Mouse (Mus musculus): ENCODE data around the gene E2f8. TPM values are rescaled to one million over a fixed set of nuclear protein-coding genes. Genes with fewer than 3 reads are reported as not detected.

E2f8 gene
- total RNA-seq, 2 experiments from 2014 or later: 0.18 TPM; not detected in 1

DNA sequence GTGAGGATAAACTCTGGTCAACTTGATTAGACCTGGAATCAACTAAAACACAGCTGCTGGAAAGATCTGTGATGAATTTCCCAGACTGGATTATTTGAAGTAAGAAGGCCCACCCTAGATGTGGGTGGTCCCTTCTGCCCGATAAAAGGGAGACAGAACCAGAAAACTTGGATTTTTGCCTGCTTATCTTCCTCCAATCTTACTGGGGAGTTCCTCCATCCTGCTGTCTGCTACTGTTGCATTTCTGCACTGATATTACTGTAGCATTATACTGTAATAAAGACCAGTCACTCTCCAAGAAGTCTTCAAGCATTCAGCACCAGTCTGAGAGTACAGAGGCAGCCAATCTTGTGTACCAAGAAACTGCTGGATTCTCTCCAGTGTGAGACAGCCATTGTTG lies 23.1 kb downstream of the E2f8 start:
- DNase-seq (ENCODE audit: low spot score in 2 of 2): no peak

DNA sequence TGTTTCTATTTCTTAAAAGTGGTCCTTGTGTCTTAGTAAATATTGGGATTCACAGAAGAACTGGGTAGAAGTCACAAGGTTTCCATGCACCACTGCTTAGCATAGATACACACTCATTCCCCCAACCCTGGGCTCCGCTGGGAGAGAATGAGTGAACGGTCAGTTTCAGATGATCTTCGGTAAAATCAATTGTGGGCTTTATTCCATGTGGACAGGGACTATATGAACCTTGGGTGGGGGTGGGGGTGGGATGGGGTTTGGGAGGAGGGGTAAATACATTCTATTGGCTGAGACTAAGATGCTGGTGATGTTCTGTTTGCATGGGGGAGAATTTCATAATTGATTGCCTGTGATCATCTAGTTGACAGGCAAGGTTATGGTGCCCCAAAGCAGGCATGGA lies 25.9 kb downstream of the E2f8 start:
- DNase-seq (ENCODE audit: low spot score in 2 of 2): no peak

DNA sequence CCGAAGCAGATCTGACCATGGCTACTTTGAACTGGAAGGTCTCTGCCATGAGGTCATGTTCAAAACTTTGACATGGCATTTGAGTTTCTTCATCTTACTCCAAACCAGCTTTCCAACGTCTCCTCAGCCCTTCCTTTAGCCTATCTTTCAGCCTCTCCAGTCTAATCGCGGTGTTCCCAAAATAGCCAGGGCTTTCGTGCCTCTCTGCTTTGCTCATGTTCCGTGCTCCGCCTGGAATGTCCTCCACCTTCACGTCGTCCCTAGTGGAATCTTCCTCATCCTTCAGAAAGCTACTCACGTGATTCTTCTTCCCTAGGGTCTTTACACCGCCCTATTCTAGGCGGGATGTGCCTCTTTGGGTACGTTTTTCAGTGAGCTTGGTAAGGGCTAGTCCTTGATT lies 27.9 kb downstream of the E2f8 start:
- no peak for DNase-seq (ENCODE audit: low spot score in 2 of 2)

DNA sequence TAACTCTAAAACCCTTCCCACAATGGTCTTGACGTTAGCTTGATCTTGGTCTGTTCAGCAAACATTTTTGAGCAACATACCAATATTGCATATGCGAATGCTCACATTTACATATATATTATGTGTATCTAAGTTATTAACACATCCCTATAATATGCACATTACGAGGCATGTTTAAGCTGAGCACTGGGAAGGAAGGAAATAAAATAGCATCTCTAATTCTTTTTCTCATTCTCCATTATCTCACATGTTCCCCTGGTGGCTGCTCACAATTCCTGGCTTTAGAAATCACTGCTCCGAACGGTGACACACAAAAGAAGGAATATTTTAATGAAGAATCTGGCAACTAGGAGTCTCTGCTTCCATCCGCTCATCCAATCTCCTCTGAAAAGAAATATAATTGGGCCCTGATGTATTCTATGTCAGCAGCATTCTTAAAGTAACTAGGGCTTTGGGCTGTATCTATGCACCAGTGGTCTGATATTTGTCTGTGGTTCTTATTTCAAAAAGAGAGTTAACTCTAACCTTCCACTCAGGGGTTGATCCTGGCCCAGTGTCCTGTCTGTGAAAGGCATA lies 29.8 kb downstream of the E2f8 start:
- no peak for DNase-seq (ENCODE audit: low spot score in 2 of 2)

DNA sequence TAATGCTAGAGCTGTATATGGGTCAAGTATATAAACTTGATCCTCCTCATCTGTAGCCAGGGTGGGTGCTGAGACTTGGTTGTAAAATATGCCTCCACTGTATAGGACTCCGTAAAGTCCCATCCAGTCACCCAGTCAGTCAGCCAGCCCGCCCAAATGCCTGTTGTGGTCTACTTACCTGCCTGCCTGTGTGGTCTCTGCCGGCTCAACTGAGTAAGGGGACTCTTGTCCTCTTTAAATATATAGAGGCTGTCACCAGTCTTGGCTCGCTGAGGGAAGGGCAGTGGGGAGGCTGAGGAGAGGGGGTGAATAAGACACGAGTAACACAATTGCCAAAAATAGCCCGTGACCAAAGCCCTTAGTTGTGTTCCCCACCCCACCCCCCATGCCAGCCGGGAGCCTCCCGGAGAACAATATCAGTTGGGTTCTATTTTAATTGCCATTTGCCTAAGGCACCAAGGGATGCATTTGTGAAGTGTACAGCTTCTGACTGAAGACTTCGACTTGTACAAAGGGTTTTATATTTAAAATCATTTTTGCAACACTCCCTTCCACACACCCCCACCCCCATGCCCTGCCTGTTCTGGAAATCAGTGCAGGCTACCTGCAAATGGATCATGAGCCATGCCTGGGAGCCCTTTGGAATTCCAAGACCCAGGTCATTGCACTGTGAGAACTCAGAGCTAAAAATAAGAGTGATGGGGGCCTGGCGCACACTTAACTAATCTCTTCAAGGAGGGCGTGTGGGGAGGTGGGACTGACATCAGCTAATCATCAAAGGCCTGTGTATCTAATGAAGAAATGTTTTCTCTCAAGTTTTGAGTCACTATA lies 33.4 kb downstream of the E2f8 start, which contains the start of gene Csrp3:
Gene Csrp3, minus strand, starts transcription at position 214 of the 831 bp plus-strand sequence.
- DNase-seq (ENCODE audit: low spot score in 2 of 2): no peak

DNA sequence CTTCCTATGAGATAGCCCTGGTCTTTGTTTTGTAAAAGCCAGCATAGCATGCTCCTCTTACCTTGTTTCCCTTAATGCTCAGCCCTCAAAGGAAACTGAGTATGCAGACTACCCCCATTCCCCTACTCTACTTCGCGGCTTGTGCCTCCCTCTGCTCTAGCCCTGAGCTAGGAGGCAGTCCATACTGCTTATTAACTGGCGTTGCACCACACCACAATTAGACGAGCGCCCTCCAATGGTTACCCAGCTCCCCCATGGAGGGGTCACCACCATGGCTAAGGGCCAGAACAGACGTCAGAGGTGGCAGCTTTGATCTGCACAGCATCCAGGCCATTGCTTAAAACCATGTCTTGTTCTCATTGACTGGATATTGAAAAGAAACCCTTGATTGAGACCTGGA lies 34.6 kb downstream of the E2f8 start:
- DNase-seq (ENCODE audit: low spot score in 2 of 2): no peak

DNA sequence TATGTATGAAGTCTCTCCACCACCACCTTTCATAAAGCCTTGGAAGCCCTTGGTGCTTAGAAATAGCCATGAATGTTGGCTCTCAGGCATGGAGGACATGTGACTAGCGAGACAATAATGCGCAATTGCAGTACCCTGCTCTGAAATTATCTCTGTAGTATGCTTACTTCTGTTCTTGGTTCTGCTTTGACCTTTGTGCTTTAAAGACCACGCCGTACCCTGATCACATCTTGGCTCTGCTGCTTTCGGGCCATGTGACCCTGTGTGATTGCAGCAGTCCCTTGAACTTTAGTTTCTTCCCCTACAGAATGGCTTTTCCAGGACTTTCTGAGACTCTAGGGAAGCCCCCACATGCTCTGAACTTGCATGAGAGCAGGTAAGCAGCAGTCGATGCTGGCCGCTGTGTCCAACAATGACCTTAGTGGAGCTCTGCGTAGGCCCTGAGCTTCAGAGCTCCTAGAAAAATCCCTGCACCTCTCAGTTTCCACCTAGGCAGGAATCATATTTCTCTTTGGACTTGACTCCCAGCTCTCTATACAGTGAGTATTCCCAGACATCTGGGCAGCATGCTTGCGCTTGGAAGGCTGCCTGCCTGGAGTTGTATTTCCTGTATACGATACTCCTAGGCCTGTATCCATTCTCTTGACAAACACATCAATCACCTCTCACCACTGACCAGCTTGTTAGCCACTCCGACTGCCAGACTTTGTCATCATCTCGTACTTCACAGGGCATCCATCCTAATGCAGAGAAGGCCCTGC lies 36.0 kb downstream of the E2f8 start:
- DNase-seq (ENCODE audit: low spot score in 2 of 2): no peak

DNA sequence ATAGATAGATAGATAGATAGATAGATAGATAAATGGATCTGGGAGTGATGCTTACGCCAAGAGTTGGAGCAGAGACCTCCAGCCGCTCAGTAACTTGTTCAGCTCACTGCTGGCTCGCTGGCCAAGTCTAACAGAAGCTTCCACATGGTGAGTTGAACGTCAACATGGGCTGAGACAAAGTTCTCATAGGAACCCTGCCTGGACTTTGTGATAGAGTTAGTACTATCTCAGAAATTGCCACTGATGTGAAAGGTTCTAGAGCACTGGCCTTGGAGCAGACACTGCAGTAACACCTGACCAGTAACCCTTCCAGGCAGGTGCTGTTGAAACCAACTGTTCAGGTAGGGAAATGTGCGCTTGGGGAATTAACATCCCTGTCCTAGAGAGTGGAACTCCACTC lies 37.9 kb downstream of the E2f8 start:
- no peak for DNase-seq (ENCODE audit: low spot score in 2 of 2)

DNA sequence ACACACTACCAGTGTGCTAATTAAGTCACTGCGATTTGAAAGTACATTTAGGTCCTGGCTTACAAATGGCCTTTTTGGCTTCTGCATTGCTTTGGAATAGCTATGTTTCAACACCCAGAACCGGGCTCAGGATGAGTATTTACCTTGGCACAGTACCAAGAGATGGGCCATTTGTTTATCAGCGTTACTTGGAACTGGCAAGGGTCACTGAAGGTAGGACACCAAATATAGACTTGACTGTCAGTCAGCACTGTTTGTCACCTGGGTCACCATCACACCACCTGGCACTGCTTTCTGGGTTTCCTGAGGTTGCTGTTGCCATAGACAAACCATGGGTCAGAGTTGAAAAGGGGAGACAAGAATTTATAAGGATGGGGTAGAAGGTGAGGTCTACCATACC lies 39.0 kb downstream of the E2f8 start:
- DNase-seq (ENCODE audit: low spot score in 2 of 2): no peak

DNA sequence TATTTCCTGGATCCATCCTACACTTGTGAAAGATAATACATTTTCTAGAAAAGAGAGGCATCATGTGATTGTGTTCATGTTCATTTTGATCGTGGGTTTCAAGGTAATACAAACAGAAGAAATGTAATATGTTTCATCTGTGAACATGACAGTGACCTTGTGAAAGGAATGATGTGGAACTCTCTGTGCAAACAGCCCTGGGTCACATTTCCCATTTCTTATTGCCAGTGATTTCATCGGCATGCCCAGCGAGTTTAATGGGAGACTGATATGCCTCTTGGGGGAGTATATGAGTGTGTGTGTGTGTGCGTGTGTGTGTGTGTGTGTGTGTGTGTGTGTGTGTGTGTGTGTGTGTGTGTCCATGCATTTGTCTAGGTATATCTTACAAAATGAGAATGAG lies 39.9 kb downstream of the E2f8 start:
- no peak for DNase-seq (ENCODE audit: low spot score in 2 of 2)

DNA sequence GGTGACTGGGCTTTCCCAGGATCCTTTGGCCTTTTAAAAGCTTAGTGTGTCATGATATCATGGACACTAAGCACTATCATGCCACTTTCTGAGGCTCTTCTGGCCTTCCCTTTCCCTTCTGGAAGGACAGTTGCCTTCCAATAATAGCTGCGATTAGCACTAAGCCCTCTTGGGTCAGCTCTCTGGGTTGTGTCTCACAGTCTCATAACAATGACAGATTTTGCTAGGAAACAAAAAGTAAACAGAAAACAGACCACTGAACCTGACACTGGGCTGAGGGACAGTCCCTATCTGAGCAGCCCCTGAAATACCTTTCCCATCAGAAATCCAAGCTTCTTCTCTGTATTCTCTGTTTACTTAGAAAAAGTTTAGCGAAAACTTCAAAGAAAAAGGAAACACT lies 40.9 kb downstream of the E2f8 start:
- no peak for DNase-seq (ENCODE audit: low spot score in 2 of 2)

DNA sequence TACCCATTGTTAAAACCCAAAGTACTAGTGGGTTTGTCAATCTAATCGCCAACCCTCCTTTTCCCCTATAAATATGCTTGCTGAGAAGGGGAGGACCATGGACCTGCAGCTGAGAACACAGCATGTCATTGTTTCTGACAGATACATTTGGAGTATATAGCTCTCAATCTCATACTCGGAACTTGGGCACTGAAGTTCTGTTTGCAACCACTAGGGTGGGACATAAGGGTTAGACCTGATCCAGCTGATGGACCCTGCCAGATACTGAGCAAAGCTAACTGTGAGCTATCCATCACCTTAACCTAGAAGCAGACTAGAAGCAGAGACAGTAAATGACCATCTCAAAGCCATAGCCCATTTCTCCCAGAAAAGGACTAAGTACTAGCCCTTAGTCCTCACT lies 43.0 kb downstream of the E2f8 start:
- DNase-seq (ENCODE audit: low spot score in 2 of 2): no peak

DNA sequence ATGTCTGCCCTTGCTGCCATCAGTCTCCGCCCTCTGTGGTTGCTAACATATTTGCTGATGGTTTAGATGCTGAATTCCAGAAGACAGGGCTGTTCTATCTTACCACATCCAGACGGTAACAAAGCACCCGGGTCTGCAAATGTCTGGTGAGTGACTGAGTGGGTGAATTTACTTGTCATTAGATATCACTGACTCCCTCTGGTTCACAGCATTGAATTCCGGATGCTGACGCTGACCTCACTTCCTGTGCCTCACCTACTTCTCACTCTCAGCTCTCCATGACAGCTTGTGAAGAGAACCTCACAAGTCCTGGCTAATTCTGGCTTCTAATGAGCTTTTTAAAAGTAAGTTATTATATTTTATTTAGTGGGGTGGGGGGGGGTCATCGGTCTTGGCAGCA lies 44.4 kb downstream of the E2f8 start:
- no peak for DNase-seq (ENCODE audit: low spot score in 2 of 2)

DNA sequence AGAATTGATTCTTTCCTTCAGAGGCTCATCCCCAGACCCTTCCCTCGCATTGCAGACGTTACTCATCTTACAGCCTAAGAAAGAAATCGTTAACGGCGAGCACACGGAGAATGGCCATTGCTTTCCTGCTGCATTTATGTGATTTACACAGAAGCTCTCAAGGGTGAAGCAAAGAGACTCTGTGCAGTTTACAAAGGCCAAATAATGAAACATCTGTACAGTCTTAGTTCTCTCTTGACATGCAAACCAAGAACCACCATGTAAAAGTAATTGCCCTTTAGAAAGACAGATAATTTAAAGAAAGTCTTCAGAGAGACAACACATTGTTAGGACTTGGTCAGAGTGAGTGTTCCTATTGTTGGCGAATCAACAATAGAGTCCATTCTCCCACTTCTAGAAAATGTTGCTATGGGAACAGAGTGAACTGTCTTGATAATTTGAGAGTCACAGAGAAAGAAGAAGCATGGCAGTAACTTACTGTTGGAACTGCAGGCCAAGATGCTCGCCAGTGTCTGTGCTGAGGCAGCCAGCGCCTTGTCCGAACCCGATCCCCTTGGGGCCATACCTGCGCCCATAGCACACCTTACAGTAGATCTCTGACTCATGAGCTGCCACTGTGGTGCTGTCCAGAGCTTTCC lies 46.3 kb downstream of the E2f8 start:
- DNase-seq (ENCODE audit: low spot score in 2 of 2): no peak

DNA sequence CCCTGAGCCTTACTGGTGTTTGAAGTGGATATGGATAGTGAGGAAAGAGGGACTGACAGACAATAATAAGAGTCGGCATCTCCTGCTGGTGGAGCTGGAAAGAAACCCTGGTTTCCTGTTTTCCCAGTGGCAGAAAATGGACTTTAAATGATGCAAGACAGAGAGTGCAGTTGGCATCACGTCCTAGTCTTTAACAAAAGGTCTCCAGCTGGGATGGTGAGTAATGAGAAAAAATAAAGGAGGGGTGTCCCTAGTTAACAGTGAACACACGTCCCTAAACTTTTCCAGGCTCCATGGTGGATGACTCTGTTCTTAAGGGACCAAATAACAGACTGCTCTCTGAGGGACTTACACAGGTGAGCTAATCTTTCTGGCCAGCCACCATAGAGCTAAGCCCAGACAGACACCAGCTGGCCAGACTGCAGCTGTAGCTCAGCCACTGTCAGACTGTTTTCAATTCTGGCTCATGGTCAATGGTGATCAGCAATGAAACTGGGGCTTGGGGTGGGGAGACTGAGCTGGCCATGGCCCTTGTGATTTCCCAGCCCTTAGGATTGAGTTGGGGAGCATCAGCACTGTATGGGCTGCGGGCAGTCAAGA lies 46.9 kb downstream of the E2f8 start:
- DNase-seq (ENCODE audit: low spot score in 2 of 2): no peak

DNA sequence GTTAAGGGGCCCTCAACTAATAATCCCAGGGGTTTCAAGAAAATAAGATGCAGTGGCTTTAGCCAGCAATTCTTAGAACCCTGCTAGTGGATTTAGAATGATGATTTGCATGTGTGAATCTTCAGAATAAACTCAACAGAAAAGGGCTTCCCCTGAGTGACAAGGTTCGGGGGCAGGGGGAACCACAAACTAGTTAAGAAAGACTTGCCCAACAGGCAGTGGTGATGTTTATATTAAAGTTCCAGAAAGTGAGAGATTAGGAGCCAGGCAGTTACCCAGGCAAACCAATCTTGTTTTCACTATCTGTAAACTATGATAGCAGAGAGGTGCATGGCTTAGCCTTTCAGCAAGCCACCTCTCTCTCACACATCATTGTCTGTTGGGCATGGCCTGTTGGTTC lies 48.7 kb downstream of the E2f8 start:
- DNase-seq (ENCODE audit: low spot score in 2 of 2): no peak

DNA sequence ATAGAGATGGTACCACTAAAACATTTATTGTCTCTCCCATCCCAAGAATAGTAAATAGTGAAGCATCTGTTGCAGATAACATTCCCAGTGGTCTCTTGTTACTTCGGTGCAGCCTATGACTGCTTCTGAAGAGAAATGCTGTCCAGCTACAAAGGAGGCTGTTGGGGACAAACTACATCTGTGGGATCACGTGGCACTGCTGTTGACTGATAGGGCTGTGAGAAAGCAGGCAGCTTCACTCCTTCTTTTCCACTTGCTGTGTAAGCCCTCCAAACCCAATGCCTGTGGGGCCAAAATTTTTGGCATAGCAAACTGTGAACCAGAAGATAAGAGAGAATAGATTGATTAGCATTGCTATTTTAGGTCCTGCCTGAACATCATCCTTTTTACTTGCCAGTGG lies 51.0 kb downstream of the E2f8 start:
- no peak for DNase-seq (ENCODE audit: low spot score in 2 of 2)

DNA sequence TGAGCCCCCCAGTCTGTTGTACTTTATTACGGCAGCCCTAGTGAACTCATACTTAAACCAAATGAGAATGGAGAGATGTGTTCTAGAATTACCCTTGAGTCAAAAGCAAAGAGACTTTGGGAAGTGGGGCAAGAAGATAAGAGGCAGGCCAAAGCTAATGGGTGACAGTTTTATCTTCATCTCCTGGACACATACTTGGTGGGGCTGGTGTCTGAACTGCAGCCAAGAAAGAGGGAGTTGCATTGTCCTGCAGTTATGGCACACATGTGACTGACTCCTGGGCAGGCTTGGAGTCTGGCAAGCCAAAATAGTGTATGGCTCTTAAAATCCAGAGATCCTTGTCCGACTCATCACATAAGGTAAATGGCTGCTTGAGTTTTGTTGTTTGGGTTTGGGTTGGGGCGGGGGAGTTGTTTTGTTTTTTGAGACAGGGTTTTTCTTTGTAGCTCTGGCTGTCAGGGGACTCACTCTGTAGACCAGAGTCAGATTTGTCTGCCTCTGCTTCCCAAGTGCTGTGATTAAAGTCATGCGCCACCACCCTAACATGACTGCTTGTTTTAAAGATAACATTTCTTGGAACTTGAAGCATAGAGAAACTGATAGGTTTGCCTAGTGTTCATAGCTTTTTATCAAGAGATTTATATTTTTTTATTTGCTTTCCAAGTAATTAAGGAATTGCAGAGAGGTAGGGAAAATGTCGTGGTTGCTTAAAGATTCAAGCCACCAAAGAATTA lies 52.1 kb downstream of the E2f8 start:
- DNase-seq (ENCODE audit: low spot score in 2 of 2): no peak

DNA sequence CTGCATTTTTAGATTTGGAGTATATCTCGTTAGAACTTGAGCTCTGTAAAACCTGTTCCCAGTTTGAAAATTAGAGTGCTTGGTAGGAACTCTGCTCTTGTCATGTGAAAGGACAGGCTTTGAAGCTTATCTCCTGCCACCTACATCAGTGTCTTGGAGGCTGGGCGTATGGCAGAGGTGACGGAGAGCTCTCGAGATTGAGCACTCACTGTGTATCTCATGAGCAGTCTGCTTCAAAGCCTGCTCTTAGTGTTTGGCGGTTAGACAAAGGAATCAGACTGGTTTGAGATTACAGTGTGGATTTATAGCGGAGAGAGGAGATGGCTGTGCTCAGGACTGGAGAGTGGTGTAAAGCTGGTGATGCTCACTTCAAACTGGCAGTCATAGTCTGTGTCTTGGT lies 56.2 kb downstream of the E2f8 start:
- DNase-seq (ENCODE audit: low spot score in 2 of 2): no peak

DNA sequence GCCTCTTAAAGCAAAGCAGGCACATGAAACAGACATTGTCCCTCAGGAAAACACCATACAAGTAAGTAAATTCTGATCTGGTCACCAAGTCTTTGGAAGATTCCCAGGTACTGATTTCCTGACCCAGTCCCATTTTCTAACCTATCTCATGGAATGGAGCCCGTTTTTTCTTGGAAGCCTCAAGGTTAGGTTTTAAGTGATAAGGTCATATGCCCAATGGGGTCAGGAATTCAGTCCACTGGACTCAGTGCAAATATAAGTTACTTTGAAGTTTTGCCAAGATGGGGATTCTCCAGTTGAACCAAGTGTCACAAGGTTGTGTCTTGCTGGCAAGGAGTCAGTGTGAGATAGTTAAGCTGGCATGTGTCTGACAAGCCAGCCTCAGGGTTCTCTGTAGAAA lies 56.7 kb downstream of the E2f8 start:
- DNase-seq (ENCODE audit: low spot score in 2 of 2): no peak

DNA sequence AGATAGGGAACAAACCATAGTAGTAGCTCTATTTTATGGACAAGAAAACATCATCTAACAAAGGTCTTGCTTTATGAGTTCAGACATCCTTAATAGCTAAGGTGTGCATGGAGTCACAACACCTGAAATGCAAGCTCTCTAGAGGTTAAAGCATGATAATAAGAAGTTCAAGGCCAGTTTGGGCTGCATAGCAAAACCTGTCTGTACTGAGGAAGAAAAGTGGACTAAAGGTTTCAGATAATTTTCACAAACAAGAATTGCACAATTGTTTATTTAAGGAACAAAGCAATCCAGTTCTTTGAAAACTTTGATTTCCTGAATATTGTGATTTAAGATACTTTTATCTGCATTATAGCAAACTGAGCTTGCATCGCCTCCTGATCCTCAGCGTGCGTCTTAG lies 57.8 kb downstream of the E2f8 start:
- DNase-seq (ENCODE audit: low spot score in 2 of 2): no peak

All from layer of hippocampus, adult 18-20 months (tissue).